Comparison of ENCODE assay signal across 22 mouse cellular contexts in the genomic region with DNA sequence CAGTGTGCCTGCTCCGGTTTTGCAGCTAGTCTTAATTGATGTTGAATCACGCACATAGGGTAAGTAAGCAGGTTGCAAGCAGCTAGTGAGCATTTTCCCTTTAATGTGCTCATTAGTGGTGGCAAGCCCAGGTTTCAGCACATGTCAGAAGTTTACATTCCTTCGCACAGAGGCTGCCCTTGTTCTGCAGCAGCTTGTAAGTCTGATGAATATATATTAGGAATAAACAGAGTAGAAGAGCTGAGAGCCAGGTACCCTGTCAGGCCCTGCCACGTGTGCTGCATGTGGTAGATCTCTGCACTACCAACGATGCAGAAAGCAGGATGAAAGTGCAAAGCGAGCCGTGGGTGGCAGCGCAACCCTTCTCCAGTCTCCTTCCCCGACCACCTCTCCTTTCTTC.
DNase-seq lines count a peak whose midpoint lies in the region; ATAC-seq and TF ChIP-seq lines count a peak whose summit lies in the region.
"Had no signal": no experiment of that assay in that cellular context is flagged by ENCODE, and none has a peak within 500 bp of the region (broad histone marks: within the 10 kb centered on the region; RNA-seq: fewer than 3 reads in every experiment).

No protein-coding gene starts in this region.

- peak; percentile 59; the same call in 1 of the 2 replicates for ATAC-seq in kidney, postnatal 0 days (replicated peaks; ENCODE audit: low FRiP score, low read depth)
- peak; percentile 83 for ATAC-seq in limb, embryonic 12.5 days (ENCODE audit: insufficient number of reproducible peaks, insufficient read depth, low FRiP score, low TSS enrichment, low read depth)
- ATAC-seq: inflammation-experienced regulatory T-cells, adult 6 months; liver, postnatal 0 days had no signal

- H3K9ac ChIP-seq in kidney, postnatal 0 days (ENCODE audit: low read depth, low read length) = no peak overlapping the region
- no peak overlapping the region for H3K9ac ChIP-seq in limb, embryonic 12.5 days (replicated peaks)
- H3K9ac ChIP-seq: heart, embryonic 15.5 days; hindbrain, embryonic 14.5 days; liver, postnatal 0 days; stomach, embryonic 15.5 days had no signal

- peak; percentile 21 for DNase-seq in kidney, adult 18-20 months
- no peak for DNase-seq in kidney, adult 9 months
- DNase-seq in kidney, adult 2 months = peak; percentile 41
- peak; percentile 17 for DNase-seq in kidney, postnatal 0 days (ENCODE audit: low spot score)
- no peak for DNase-seq in cerebellum, adult 11-12 months
- DNase-seq in spleen, postnatal 10 days (ENCODE audit: low spot score in 2 of 2) = no peak
- no peak for DNase-seq in right cerebral cortex, postnatal 14 days
- DNase-seq: adrenal gland, adult 2 months; cerebellum, adult 8-10 months; cerebellum, postnatal 36 days; gastrocnemius, postnatal 36 days; heart, postnatal 36 days; liver, postnatal 0 days; lung, postnatal 10 days; thymus, postnatal 25 days had no signal

- H3K27ac ChIP-seq in kidney, adult 2 months (ENCODE audit: insufficient read depth, low read depth, low read length) = no peak overlapping the region
- H3K27ac ChIP-seq in kidney, postnatal 0 days = no peak overlapping the region
- H3K27ac ChIP-seq in limb, embryonic 12.5 days = peak overlapping the region; percentile 35; the same call in 1 of the 2 replicates
- H3K27ac ChIP-seq: heart, embryonic 15.5 days; hindbrain, embryonic 14.5 days; midbrain, embryonic 10.5 days; stomach, embryonic 15.5 days had no signal

- TF ChIP-seq CTCF in kidney, adult 2 months (conservative IDR thresholded peaks at IDR 0.05; ENCODE audit: insufficient read depth, insufficient read length, low read depth, low read length) = no peak
- no peak for TF ChIP-seq CTCF in kidney, postnatal 0 days (IDR thresholded peaks at IDR 0.05; ENCODE audit: low read depth)

- peaks cover 22% of the 10 kb centered on the region for H3K4me1 ChIP-seq in kidney, adult 2 months (ENCODE audit: control insufficient read depth, insufficient read depth, low read length)
- no peaks in the 10 kb centered on the region for H3K4me1 ChIP-seq in kidney, postnatal 0 days (replicated peaks; ENCODE audit: insufficient read depth, low read length)
- H3K4me1 ChIP-seq in limb, embryonic 12.5 days (replicated peaks) = peaks cover 28% of the 10 kb centered on the region
- H3K4me1 ChIP-seq: heart, embryonic 15.5 days; stomach, embryonic 15.5 days had no signal

- WGBS in kidney, adult 2 months = 44% methylated on average over 9 of the region's 9 CpGs
- 58% methylated on average over 9 of the region's 9 CpGs for WGBS in kidney, postnatal 0 days
- WGBS in limb, embryonic 12.5 days = 34% methylated on average over 9 of the region's 9 CpGs

- no peak overlapping the region for H3K4me2 ChIP-seq in kidney, postnatal 0 days (ENCODE audit: low read length)
- H3K4me2 ChIP-seq in limb, embryonic 12.5 days = no peak overlapping the region
- H3K4me2 ChIP-seq: heart, embryonic 15.5 days; hindbrain, embryonic 14.5 days; liver, embryonic 11.5 days; stomach, embryonic 15.5 days had no signal

- H3K9me3 ChIP-seq in kidney, postnatal 0 days (replicated peaks; ENCODE audit: low read length) = no peaks in the 10 kb centered on the region
- no peaks in the 10 kb centered on the region for H3K9me3 ChIP-seq in limb, embryonic 12.5 days
- H3K9me3 ChIP-seq: heart, embryonic 15.5 days; midbrain, embryonic 10.5 days; stomach, embryonic 15.5 days had no signal

- H3K27me3 ChIP-seq in kidney, adult 2 months (replicated peaks; ENCODE audit: control insufficient read depth, insufficient read depth, low read length) = no peaks in the 10 kb centered on the region
- H3K27me3 ChIP-seq in kidney, postnatal 0 days (ENCODE audit: insufficient read depth, low read length) = no peaks in the 10 kb centered on the region
- H3K27me3 ChIP-seq in limb, embryonic 12.5 days = no peaks in the 10 kb centered on the region; the same call in 1 of the 2 replicates
- H3K27me3 ChIP-seq: heart, embryonic 15.5 days; stomach, embryonic 15.5 days had no signal

- H3K4me3 ChIP-seq in kidney, adult 2 months (ENCODE audit: insufficient read depth, low read depth, low read length) = no peak overlapping the region
- H3K4me3 ChIP-seq in kidney, postnatal 0 days (replicated peaks; ENCODE audit: low read depth, low read length) = no peak overlapping the region
- no peak overlapping the region for H3K4me3 ChIP-seq in limb, embryonic 12.5 days (replicated peaks)
- H3K4me3 ChIP-seq: heart, embryonic 15.5 days; midbrain, embryonic 10.5 days; stomach, embryonic 15.5 days had no signal

- no peaks in the 10 kb centered on the region for H3K36me3 ChIP-seq in kidney, adult 2 months (ENCODE audit: control insufficient read depth, insufficient read depth, low read length)
- no peaks in the 10 kb centered on the region for H3K36me3 ChIP-seq in kidney, postnatal 0 days (ENCODE audit: insufficient read depth, low read length)
- H3K36me3 ChIP-seq in limb, embryonic 12.5 days = no peaks in the 10 kb centered on the region
- H3K36me3 ChIP-seq: heart, embryonic 15.5 days; midbrain, embryonic 10.5 days; stomach, embryonic 15.5 days had no signal

- TF ChIP-seq POLR2A in kidney, adult 2 months (IDR thresholded peaks at IDR 0.05; ENCODE audit: low read depth, low read length) = no peak

Comparison
In these comparisons a context has a peak if more than half of its experiments do, and no peak if none do; other contexts are left out.
1. DNase-seq: peak in kidney, adult 18-20 months (single experiment), kidney, adult 2 months (single experiment) and kidney, postnatal 0 days (single experiment); none in kidney, adult 9 months (single experiment), cerebellum, adult 11-12 months (single experiment), spleen, postnatal 10 days (0 of 2) and right cerebral cortex, postnatal 14 days (single experiment).